Mouse (Mus musculus) kidney, adult 2 months (tissue): ENCODE results near the gene Zfp148.

ENCODE experiments used
- CTCF ChIP-seq: fragments of 200-500 bp; conservative IDR thresholded peaks from 2 replicates; pipeline ENCODE4 v1.5.1; 2011; ENCODE audit warnings: low read depth, mild to moderate bottlenecking, control low read depth, low read length, moderate library complexity, mixed read lengths; ENCODE audit not compliant: insufficient read depth, insufficient read length
- POLR2A ChIP-seq: fragments of 200-500 bp; IDR thresholded peaks from one replicate; pipeline ENCODE4 v1.6.1; 2011; ENCODE audit warnings: low read depth, low read length, control low read depth

GRCm38 (mm10) chr16:33529502-33530454 is 149.1 kb downstream of the Zfp148 start:
- TF ChIP-seq POLR2A (no peak), CTCF (no peak)
